Mouse (Mus musculus) v-Abl transformed pro-B cells (cell line): Measurements from ENCODE around the gene Brox.
"Not testable (repeated sequence)": the region's sequence is repeated elsewhere in the genome, so short reads cannot be mapped to it uniquely, and the experiment has no call there.

ENCODE experiments used
- in situ Hi-C, 2 experiments: fragments of 400-800 bp; cut with MboI; formaldehyde crosslinking; loops; one replicate each; pipeline ENCODE4 v1.15.1; 2025; ENCODE audit not compliant: unreplicated experiment in 2 of 2

The Brox gene

DNA sequence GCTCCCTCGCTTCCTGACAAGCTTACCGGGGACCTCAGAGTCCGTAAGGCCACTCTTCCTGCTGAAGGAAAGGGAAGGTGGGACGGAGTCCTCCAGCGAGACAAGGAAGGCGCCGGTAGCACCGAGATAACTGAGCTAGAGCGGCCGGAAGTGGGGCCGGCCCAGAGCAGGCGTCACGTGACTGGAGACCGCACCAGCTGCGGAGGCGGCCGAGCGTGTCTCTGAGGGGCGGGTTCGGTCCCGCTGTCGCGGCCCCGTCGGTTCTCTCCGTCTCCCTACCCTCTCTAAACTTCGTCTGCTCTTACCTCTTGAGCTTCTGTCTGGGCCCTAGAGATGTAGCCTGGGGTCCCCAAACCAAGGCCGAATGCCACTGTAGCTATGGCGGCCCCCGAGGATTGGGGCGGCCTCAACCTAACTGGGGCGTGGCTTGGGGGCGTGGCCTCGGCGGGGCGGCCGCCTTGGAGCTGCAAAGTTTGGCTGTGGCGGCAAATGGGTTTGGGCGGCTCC is at the start of gene Brox:
Gene Brox, minus strand, starts transcription at position 393 of the 507 bp plus-strand sequence.
- in situ Hi-C loops, result loop anchor here in 1 of 2 experiments (10.0 kb wide), 1 partner anchor 1438 kb away; the partner anchor contains the start of gene Hlx

DNA sequence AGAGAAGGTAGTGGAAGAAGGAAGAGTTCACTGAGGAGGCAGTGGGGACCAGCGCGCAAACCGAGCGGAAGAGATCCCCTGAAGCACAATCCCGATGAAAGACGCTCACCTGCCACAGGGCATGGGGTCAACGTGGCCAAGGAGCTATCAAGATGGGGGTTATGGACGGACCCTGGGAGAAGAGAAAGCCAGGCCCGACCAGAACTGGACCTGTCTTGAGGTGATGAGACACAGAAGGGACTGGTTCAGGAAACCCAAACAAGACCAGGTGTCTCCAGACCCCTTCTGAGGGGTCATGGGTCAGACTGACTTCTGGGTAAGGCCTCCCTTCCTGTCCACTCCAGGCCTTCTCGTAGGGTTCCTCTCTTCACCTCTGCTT is 48.7 kb upstream of the Brox start:
- in situ Hi-C loops, result loop anchor here in 1 of 2 experiments (5.0 kb wide), 1 partner anchor 1856 kb away; the partner anchor contains the start of gene Rab3gap2

DNA sequence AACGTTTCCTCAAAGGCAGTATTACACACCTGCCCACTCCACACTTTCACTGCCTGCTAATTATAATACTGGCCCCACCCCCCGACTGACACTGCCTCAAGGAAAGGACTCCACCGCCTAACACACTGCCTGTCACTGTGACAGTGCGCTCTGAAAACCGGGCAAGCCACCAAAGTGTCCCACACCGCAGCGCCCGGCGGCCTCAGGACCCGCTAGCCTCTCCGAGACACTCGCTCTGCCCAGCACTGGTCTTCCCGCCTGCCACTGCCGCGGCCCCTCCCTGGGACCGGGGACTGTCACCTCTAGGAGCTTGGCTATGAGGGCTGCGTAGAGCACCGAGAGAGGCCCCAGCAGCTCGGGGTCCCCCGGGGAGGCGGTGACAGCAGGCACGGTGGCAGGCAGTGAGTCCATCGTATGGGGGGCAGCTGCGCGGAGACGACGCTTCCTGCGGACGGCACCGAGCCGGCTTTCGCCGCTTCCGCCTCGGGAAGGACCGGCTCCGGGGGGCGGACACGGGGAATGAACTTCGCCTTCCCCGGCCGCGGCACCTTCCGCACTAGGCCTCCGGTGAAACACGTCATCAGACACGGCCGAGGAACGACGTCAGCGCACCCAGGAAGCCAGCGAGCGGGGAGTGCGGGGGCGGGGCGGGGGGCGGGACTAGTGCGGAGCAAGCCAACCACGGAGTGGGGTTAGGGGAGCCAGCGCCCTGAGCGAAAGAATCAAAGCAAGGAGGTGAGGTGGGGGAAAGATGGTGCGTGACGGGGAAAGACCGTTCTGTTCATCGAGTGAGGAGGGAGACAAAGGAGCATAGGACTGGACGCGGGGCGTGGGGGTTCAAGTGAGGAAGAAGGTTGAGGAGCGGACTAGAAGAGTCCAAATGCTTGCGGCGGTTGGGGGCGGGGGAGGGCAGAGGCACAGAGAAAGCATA is 48.1 kb upstream of the Brox start:
- in situ Hi-C loops, result loop anchor here in 1 of 2 experiments (5.0 kb wide), 1 partner anchor 1857 kb away; the partner anchor contains the start of gene Rab3gap2

DNA sequence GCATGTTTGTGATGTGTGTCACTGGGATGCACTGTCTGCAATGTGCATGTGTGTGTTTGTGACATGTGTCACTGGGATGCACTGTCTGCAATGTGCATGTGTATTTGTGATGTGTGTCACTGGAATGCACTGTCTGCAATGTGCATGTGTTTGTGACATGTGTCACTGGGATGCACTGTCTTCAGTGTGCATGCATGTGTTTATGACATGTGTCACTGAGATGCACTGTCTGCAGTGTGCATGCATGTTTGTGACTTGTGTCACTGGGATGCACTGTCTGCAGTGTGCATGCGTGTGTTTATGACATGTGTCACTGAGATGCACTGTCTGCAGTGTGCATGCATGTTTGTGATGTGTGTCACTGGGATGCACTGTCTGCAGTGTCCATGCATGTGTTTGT is 45.8 kb upstream of the Brox start:
- in situ Hi-C loops, result not testable (repeated sequence)

DNA sequence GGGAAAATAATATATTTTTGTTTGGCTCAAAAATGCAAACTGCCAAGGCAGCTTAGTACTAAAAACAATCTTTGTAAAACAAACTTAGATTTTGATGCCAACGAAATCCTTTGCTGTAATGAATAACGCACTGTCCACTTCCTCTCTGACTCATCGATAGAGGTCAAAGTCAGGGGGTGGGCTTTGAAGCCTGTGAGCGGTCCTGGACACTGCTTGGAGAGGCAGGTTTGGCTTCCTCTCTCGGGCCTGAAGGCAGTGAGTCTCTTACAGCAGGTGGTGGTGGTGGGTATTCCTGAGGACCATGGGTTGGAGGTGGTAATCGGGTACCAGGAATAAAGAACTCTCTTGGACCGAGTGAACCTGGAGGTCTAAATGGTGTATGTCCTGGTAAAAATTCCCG is 30.1 kb upstream of the Brox start:
- in situ Hi-C loops, result no loop called here

DNA sequence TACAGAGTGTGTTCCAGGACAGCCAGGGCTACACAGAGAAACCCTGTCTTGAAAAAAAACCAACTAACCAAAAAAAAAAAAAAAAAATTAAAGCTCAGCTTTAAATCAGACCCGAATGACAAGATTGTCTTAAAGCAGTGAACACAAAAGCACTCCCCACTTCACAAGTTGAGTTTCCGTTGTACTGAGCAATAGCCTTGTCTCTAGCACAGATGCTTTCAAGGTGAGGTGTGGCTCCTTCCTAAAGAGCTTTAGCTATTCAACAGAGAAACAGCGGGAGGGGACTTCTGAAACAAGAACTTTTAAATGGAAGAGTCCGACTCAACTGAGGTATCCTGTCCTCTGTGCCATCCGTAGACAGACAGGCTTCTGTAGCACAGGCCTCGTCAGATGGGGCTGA is 27.4 kb upstream of the Brox start:
- in situ Hi-C loops, result loop anchor here in 1 of 2 experiments (25.0 kb wide), 1 partner anchor 1888 kb away; the partner anchor contains the start of gene Rab3gap2

DNA sequence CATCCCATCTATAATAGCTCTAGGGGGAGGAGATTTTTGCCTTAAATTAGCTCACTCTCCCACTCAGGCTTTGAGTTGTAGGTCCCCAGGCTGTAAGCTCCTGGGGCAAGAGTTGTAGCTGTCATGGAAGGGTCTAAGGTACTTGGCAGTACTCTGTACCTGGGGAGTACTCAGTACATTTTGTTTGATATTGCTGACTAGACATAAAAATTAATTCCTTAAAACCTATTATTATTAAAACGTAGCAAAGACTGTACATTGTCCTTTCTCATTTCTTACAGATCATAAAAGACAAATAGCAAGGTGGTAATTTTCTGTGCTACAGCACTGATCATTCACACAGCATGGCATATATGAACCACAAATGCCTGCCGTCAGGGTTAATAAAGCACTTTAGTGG is 26.9 kb upstream of the Brox start:
- in situ Hi-C loops, result loop anchor here in 1 of 2 experiments (25.0 kb wide), 1 partner anchor 1888 kb away; the partner anchor contains the start of gene Rab3gap2

DNA sequence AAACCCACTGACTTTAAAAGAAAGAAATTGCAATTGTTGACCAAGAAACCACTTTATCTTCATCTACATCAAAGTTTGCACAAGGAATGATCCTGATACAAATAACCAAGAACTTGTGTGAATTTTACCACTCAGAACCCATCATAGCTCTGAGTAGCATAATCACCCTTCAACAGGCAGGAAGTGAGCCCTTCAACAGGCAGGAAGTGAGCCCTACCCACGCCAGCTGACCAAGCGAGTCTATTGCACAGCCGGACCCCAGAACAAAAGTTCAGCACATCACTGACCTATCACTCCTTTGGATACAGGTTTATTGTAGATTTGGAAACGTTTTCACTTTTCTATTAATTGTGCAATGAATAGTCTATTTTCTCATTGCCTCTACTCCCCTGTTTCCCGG is 25.4 kb upstream of the Brox start:
- in situ Hi-C loops, result loop anchor here in 1 of 2 experiments (25.0 kb wide), 1 partner anchor 1890 kb away; the partner anchor contains the start of gene Rab3gap2

DNA sequence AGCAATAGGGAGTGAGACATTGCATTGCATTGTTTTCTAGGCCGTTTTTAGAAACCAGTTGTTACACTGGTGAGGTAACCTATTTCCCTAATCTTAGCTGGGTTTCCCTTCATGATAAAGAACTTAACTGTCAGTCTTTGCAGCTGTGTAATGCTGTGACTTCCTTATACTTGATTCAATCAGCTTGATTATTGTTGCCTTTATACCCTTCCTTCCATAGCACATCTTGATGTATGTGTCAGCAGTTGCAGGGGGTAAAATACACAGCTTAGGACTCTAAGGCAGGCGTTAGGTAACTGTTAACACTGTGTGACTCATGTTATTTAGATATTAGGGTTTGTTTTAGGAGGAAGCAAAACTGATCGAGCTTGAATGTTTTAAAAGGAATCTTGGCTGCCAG is 23.6 kb upstream of the Brox start:
- in situ Hi-C loops, result loop anchor here in 1 of 2 experiments (25.0 kb wide), 1 partner anchor 1892 kb away; the partner anchor contains the start of gene Rab3gap2

DNA sequence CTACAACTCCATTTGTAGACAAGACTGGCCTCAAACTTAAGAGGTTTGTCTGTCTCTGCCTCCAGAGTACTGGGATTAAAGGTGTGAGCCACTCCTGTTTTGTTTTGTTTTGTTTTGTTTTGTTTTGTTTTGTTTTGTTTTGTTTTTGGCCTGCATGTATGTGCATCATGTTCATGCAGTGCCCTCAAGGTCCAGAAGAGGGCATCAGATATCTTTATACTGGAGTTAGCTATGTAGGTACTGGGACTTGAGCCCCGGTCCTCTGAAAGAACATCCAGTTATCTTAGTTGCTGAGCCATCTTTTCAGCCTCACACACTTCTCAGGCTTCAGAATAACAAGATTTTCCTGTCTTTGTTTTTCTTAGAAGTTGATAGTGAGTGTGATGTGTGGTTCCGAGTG is 18.7 kb upstream of the Brox start:
- in situ Hi-C loops, result loop anchor here in 1 of 2 experiments (25.0 kb wide), 1 partner anchor 1897 kb away; the partner anchor contains the start of gene Rab3gap2

DNA sequence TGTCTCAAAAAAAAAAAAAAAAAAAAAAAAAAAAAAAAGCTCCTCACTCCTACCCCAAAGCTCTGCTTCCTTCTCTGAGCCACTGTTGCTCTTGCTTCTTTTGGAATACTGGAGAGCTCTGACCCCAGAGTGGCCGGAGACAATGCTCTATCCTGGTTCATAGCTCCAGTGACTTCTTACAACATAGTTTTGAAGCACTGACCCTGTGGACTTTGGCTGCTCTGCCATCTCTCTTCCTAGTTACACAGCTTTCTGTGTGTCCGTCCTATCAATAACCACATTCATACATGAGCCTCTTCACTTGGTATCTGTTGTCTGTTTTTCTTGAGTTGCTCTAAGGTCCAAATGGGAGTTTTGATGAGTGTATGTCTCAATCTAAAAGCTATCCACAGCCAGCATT is 15.0 kb upstream of the Brox start:
- in situ Hi-C loops, result loop anchor here in 1 of 2 experiments (25.0 kb wide), 1 partner anchor 1900 kb away; the partner anchor contains the start of gene Rab3gap2

DNA sequence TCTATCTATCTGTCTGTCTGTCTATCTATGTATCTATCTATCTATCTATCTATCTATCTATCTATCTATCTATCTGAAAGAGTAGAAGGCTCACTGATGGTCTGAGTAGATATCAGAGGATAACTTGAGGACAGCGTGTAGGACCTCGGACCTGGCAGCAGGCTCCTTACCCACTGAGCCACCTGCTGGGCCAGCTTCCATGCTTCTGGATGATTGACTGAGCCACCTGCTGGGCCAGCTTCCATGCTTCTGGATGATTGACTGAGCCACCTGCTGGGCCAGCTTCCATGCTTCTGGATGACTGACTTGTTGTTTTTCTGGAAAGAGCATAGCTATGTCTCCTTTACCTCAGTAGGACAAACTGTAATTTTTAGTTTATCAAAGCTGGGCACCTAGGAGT is 12.5 kb upstream of the Brox start:
- in situ Hi-C loops, result loop anchor here in 1 of 2 experiments (25.0 kb wide), 1 partner anchor 1903 kb away; the partner anchor contains the start of gene Rab3gap2

DNA sequence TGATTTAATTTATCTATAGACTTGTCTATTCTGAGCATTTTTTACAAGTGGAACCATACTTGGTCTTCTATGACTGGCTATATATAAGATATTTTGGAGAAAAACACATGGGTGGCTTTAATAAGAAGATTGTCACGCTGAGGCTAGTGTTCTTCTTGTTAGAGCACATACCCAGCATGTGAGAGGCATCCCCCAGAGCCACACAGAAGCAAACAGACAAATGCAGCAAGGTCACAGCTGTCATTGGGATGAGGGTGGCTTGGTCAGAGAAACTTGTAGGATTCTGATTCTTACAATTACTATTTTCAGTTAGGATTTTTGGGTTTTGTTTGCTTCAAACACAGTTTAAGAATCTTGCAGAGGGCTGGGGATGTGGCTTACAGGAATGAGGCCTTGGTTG is 11.4 kb upstream of the Brox start:
- in situ Hi-C loops, result loop anchor here in 1 of 2 experiments (25.0 kb wide), 1 partner anchor 1904 kb away; the partner anchor contains the start of gene Rab3gap2

DNA sequence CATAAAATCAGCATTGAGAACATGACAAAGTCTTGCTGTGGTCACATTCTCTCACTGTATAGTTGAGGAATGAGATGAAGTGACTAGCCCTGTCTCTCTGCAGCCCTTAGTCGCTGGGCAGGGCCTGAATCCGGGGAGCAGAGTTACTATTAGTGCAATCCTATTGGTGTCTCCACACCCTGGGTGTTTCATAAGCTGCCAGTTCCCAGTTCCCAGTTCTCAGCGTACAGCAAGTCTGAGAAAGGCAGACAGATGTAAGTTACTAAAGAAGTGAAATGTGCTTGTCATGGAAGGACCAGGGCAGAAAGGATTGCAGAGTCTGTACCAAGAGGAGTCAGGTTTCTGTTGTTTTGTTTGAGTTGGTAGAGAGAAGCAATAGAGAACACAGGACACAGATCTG is 10.5 kb upstream of the Brox start:
- in situ Hi-C loops, result loop anchor here in 1 of 2 experiments (25.0 kb wide), 1 partner anchor 1905 kb away; the partner anchor contains the start of gene Rab3gap2

DNA sequence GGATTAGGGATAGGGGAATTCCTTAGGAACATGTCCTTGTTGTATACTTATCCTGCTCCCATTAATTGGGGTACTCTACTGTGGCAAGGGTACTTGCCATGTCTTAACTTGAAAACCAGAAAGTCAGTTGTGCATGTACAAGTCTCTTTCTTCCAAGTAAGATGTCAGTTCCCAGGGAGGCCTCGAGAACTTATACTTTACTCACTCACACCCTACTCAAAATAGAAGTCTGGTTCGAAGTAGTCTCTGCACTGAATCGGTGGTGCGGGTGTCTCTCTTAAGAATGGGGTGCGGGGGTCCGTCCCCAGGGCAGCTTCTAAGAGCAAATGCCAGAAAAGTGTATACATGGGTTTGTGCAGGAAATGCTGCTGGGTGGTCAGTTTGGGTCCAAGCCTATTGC is 2.1 kb upstream of the Brox start:
- in situ Hi-C loops, result loop anchor here in 1 of 2 experiments (10.0 kb wide), 1 partner anchor 1436 kb away; the partner anchor contains the start of gene Hlx

DNA sequence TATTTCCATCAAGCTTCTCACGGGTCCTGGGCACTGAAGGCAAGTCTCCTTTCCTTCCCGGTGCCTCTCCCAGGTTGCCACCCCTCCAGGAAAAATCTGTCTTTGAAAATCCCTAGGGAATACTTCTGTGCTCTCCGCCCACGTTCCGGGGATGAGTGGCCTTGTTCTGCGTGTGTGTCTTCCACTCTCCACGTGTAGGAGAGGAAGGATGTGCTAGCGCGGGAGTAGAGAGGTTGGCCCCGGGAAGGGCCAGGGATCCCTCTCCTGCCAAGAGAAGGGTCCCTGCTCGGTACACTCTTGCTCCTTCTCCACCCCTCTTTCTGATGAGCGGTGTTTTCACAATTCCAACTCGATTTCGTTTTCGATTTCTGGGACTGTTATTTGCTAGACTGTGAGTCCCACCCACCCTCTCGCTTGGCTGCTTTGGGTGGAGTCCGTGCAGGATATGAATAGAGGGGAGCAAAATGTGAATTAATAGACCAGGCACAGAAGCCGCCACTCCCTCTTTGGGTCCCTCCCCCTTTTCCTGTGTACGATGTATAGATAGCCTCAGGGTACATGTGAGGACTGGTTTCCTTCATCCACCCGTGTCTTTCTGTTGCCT is 919 bp upstream of the Brox start:
- in situ Hi-C loops, result loop anchor here in 1 of 2 experiments (10.0 kb wide), 1 partner anchor 1437 kb away; the partner anchor contains the start of gene Hlx

DNA sequence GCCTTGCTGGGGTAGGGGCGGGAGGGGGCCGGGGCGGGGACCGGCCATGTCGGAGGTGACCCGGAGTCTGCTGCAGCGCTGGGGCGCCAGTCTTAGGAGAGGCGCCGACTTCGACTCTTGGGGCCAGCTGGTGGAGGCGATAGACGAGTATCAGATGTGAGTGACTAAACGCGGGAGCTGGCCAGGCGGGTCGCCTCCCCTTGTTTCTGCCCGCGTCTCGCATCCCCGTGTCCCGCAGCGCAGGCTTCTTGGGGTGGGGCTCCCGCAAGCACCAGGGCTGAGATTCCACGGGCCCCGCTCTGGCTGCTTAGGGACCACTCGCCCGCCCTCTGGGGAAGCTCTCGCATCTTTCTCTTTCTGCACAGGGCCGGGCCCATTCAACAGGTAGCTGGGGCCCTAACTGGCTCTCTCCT is 410 bp upstream of the Brox start:
- in situ Hi-C loops, result loop anchor here in 1 of 2 experiments (10.0 kb wide), 1 partner anchor 1437 kb away; the partner anchor contains the start of gene Hlx

DNA sequence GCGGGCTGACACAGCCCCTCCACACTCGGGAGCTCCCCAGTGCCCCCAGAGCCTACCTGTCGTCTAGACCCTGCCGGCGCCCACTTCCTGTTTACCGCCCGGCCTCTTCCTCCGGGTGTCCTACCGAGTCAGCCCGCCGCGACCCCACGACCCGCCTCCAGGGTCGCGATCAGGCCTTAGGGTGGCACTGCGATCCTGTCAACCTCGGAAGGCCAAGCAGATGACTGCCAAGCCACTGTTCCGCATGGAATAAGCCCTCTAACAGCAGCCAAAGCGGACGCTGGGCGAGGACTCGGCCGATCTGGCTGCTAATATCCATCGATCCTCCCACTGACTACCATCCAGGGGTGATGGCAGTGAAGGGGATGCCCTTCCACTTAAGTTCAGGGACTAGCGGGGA is 604 bp downstream of the Brox start, which contains the start of gene Aida:
Gene Aida, plus strand, starts transcription at position 126 of the 400 bp plus-strand sequence.
- in situ Hi-C loops, result loop anchor here in 1 of 2 experiments (10.0 kb wide), 1 partner anchor 1438 kb away; the partner anchor contains the start of gene Hlx

DNA sequence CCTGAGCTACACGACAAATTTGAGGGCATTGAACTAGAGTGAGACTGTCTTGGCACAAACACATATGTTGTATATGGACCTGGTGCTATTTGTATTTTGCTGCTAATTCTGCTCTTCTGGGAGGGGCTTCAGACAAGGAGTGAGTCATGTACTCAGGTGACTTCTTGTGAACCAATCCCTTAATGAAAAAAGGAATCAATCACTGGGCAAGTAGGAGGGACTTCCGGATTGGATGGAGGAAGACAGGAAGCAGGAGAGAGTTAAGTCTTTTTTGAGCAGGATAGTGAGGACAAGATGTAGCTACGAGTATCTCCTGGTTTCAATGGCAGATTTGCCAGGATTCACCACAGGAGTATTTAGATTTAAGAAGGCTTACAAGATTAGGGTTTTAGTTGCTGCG is 7.5 kb downstream of the Brox start:
- in situ Hi-C loops, result no loop called here

DNA sequence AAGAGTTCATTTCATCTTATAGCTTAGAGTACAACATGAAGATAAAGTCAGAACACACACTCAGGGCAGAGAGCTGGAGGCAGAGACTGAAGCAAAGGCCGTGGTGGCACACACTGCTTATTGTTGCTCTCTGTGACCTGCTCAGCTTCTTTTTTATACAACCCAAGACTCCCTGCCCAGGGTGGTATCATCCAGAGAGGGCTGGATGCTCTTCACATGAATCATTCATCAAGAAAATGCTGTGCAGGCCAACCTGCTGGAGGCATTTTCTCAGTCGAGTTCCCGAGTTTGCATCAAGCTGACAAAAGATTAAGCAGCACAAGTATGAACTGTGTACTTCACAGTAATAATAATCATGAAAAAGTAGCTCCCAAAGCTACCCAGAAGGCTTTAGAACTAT is 8.7 kb downstream of the Brox start:
- in situ Hi-C loops, result no loop called here
